Mouse (Mus musculus) stomach, postnatal 0 days (tissue): ENCODE measurements around the gene Lefty2. TPM values are rescaled to one million over a fixed set of nuclear protein-coding genes. Genes with fewer than 3 reads are reported as not detected.
A peak's percentile ranks its signal among the peaks of the same experiment; 100 is the strongest.

Experiments used
- ATAC-seq: fragments of 200-750 bp; cut with Nextera tagmentation; 2 replicates; pipeline ENCODE4 v1.8.0; 2017; ENCODE audit not compliant: low FRiP score, low TSS enrichment
- DNase-seq: peaks from one replicate; pipeline ENCODE4 v3.0.0-alpha.2; 2016; ENCODE audit warnings: low spot score
- H3K27ac ChIP-seq: fragments of 300-500 bp; sonication (generic); replicated peaks from 2 replicates; pipeline ENCODE4 v1.5.1; 2014; ENCODE audit warnings: mild to moderate bottlenecking, control low read depth
- H3K27me3 ChIP-seq: fragments of 300-500 bp; sonication (generic); 2 replicates; pipeline ENCODE4 v1.6.1; 2014; ENCODE audit warnings: low read length; ENCODE audit not compliant: control insufficient read depth, insufficient read depth
- H3K36me3 ChIP-seq: fragments of 300-500 bp; sonication (generic); 2 replicates; pipeline ENCODE4 v1.6.1; 2014; ENCODE audit warnings: low read length, mixed read lengths; ENCODE audit not compliant: control insufficient read depth, insufficient read depth
- H3K4me1 ChIP-seq: fragments of 300-500 bp; sonication (generic); replicated peaks from 2 replicates; pipeline ENCODE4 v1.6.1; 2014; ENCODE audit warnings: antibody characterized with exemption; ENCODE audit not compliant: control insufficient read depth, insufficient read depth
- H3K4me2 ChIP-seq: fragments of 300-500 bp; sonication (generic); replicated peaks from 2 replicates; pipeline ENCODE4 v1.6.1; 2014; ENCODE audit warnings: low read depth, mild to moderate bottlenecking, control low read depth, moderate library complexity
- H3K4me3 ChIP-seq: fragments of 300-500 bp; sonication (generic); 2 replicates; pipeline ENCODE4 v1.5.1; 2014; ENCODE audit warnings: low read depth, low read length, control low read depth
- H3K9ac ChIP-seq: fragments of 300-500 bp; sonication (generic); 2 replicates; pipeline ENCODE4 v1.6.1; 2014; ENCODE audit warnings: mild to moderate bottlenecking, low read length, control low read depth, mixed read lengths
- H3K9me3 ChIP-seq: fragments of 300-500 bp; sonication (generic); 2 replicates; pipeline ENCODE4 v1.6.1; 2016; ENCODE audit warnings: low read length; ENCODE audit not compliant: control insufficient read depth
- CTCF ChIP-seq: IDR thresholded peaks from 2 replicates; pipeline ENCODE4 v1.5.1; 2016; ENCODE audit warnings: antibody characterized with exemption, low read depth, mild to moderate bottlenecking, moderate library complexity
- EP300 ChIP-seq: optimal IDR thresholded peaks from 2 replicates; pipeline ENCODE3; 2016; ENCODE audit warnings: antibody characterized with exemption
- WGBS: fragments of 180-500 bp; shearing (Covaris S2); extraction: QIAGEN DNeasy Blood & Tissue Kit; methylation state at CpG from one replicate; pipeline ENCODE4 v1.1.7; 2014; 5-methylcytosine and 5-hydroxymethylcytosine counted together
- polyA plus RNA-seq: library from polyadenylated mRNA; unstranded; fragments of >200 nt; fragmentation: Nextera tagmentation; extraction: Ambion mirVana; gene quantifications from 2 replicates; pipeline ENCODE4 v1.2.1, GENCODE M21; 2015

Lefty2 gene
- polyA plus RNA-seq, 1 experiment from 2014 or later: 0.13 TPM

GRCm38 (mm10) chr1:180874615-180875014 is 18.3 kb upstream of the Lefty2 start:
- ATAC-seq (no peak), DNase-seq (no peak)
- no peak overlapping the region for H3K4me2 ChIP-seq
- H3K27ac ChIP-seq: no peak overlapping the region
- H3K36me3 ChIP-seq: no peaks in the 10 kb centered on the region
- no peak overlapping the region for H3K9ac ChIP-seq
- 59% methylated on average over 2 of the region's 2 CpGs for WGBS
- H3K4me3 ChIP-seq: no peak overlapping the region
- H3K27me3 ChIP-seq: no peaks in the 10 kb centered on the region
- TF ChIP-seq CTCF (no peak), EP300 (no peak)
- no peaks in the 10 kb centered on the region for H3K4me1 ChIP-seq
- H3K9me3 ChIP-seq: no peaks in the 10 kb centered on the region

GRCm38 (mm10) chr1:180875126-180875525 is 17.8 kb upstream of the Lefty2 start:
- no peak for ATAC-seq

GRCm38 (mm10) chr1:180877466-180877865 is 15.4 kb upstream of the Lefty2 start:
- H3K27ac ChIP-seq: no peak overlapping the region
- H3K4me1 ChIP-seq: no peaks in the 10 kb centered on the region
- no peak for DNase-seq

More at GRCm38 (mm10) chr1:180875126-180875525, 17.8 kb upstream of the Lefty2 start:
- no peak overlapping the region for H3K4me3 ChIP-seq
- DNase-seq: no peak
- 87% methylated on average over 9 of the region's 9 CpGs for WGBS
- H3K4me1 ChIP-seq: no peaks in the 10 kb centered on the region
- H3K27me3 ChIP-seq: no peaks in the 10 kb centered on the region
- TF ChIP-seq CTCF (no peak), EP300 (no peak)
- no peak overlapping the region for H3K27ac ChIP-seq
- H3K9me3 ChIP-seq: no peaks in the 10 kb centered on the region
- H3K9ac ChIP-seq: no peak overlapping the region
- H3K4me2 ChIP-seq: no peak overlapping the region
- no peaks in the 10 kb centered on the region for H3K36me3 ChIP-seq

GRCm38 (mm10) chr1:180881768-180882167 is 11.1 kb upstream of the Lefty2 start:
- H3K27me3 ChIP-seq: no peaks in the 10 kb centered on the region
- no peak overlapping the region for H3K27ac ChIP-seq
- H3K36me3 ChIP-seq: no peaks in the 10 kb centered on the region
- TF ChIP-seq CTCF: no peak
- TF ChIP-seq EP300: no peak
- H3K4me2 ChIP-seq: no peak overlapping the region
- H3K4me3 ChIP-seq: no peak overlapping the region
- ATAC-seq: no peak
- DNase-seq: no peak
- no peaks in the 10 kb centered on the region for H3K9me3 ChIP-seq
- no peak overlapping the region for H3K9ac ChIP-seq
- no peaks in the 10 kb centered on the region for H3K4me1 ChIP-seq
- WGBS: 58% methylated on average over 3 of the region's 3 CpGs

More at GRCm38 (mm10) chr1:180877466-180877865, 15.4 kb upstream of the Lefty2 start:
- Histone ChIP-seq H3K36me3 (no peaks in the 10 kb centered on the region), H3K9me3 (no peaks in the 10 kb centered on the region), H3K4me3 (no peak overlapping the region), H3K27me3 (no peaks in the 10 kb centered on the region), H3K9ac (no peak overlapping the region), H3K4me2 (no peak overlapping the region)
- ATAC-seq: no peak
- TF ChIP-seq CTCF (peak; percentile 44), EP300 (no peak)
- 76% methylated on average over 4 of the region's 4 CpGs for WGBS

GRCm38 (mm10) chr1:180883731-180884130 is 9.2 kb upstream of the Lefty2 start:
- H3K9ac ChIP-seq: no peak overlapping the region
- H3K36me3 ChIP-seq: no peaks in the 10 kb centered on the region
- TF ChIP-seq CTCF (no peak), EP300 (no peak)
- no peaks in the 10 kb centered on the region for H3K9me3 ChIP-seq
- peaks cover 3% of the 10 kb centered on the region; the same call in 1 of the 2 replicates for H3K4me1 ChIP-seq
- H3K27ac ChIP-seq: no peak overlapping the region
- H3K27me3 ChIP-seq: no peaks in the 10 kb centered on the region
- DNase-seq (no peak), ATAC-seq (no peak)
- 37% methylated on average over 7 of the region's 7 CpGs for WGBS
- no peak overlapping the region for H3K4me2 ChIP-seq
- no peak overlapping the region for H3K4me3 ChIP-seq

- Histone ChIP-seq H3K4me2 (no peak overlapping the region), H3K36me3 (no peaks in the 10 kb centered on the region), H3K9me3 (no peaks in the 10 kb centered on the region), H3K27ac (no peak overlapping the region), H3K4me3 (no peak overlapping the region), H3K27me3 (no peaks in the 10 kb centered on the region), H3K9ac (no peak overlapping the region), H3K4me1 (peaks cover 6% of the 10 kb centered on the region; the same call in 1 of the 2 replicates)
- TF ChIP-seq EP300 (no peak), CTCF (no peak)
- WGBS: 72% methylated on average over 9 of the region's 9 CpGs
- no peak for ATAC-seq
- no peak for DNase-seq
Observed at GRCm38 (mm10) chr1:180884484-180884883, 8.4 kb upstream of the Lefty2 start.
